Mouse (Mus musculus) bone marrow macrophage, adult 2 months (primary cell): ENCODE measurements at regions not wholly inside any gene's neighbourhood (a gene's known extent, or its start where the extent isn't known, plus 50 kb on each side); places are given as distances from the start of the nearest gene placed in this dataset.

Experiments used
- CTCF ChIP-seq: IDR thresholded peaks from 2 replicates; pipeline ENCODE4 v1.5.1; 2012; ENCODE audit warnings: low read depth, mild to moderate bottlenecking, low read length, moderate library complexity
- POLR2A ChIP-seq: IDR thresholded peaks from 2 replicates; pipeline ENCODE4 v1.6.1; 2012; ENCODE audit warnings: mild to moderate bottlenecking, low read depth, low read length, borderline replicate concordance

DNA sequence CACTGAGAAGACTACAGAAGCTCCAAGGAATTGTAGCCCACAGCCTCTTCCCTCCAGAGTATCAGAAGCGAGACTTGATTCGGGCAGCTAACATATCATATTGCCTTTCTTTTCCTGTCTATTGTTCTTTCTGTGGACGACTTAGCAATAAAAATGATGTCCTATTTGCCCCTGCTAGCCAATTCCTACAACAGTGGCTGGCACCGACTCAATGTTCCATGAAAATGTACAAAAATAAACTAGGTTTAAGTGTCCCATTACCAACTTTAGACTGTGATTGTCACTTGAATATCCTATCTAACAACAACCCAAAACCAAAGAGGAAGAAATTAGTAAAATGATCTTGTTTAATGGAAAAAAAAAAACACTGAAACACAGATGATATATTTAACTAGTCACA is 68.3 kb downstream of the Ch25h start:
- TF ChIP-seq POLR2A (no peak), CTCF (no peak)
